Mouse (Mus musculus): ENCODE results near the gene Cep104. TPM values are rescaled to one million over a fixed set of nuclear protein-coding genes. Genes with fewer than 3 reads are reported as not detected.

Gene Cep104
- polyA plus RNA-seq, 1 experiment = 18.4 TPM

DNA sequence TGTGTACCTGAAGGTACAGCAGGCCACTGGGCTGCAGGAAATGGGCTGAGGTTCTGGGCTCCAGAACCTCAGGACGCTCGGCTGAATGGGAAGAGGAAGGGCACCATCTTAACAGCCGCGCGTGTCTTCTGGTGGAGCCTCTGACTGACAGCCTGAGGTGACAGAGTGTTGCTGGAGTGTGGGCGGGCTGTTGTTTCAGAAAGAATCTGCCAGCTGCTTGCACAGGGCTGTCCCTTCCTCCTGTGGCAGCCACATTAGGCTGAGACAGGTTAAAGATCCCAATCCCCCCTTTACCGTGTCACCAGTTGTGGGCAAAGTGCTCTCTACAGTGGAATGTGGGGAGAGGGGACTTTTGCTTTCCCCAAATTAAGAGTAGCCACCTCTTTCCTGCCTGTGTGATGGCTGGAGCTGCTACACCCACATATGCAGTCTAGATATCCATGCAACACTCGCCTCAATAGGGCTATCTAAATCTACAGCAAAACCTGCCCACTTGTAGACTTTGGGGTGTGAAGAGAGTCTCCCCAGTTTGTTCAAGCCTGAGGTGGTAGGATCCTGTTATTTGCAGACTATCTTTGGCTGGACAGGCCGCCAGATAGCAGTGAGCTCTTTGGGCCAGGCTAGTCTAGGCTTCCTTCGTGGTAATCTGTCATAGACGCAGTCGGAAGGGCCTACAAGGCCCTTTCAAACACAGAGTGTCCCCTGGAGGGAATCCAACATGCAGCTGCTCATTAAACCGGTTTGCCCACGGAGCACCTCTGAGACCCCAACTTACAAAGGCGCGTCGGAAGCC is 49.9 kb downstream of the Cep104 start:
- peak overlapping the region; percentile 65 for H3K4me3 ChIP-seq (ENCODE audit: insufficient read depth, low read depth, low read length)
- H3K27me3 ChIP-seq (replicated peaks; ENCODE audit: control insufficient read depth, insufficient read depth, low read length) = no peaks in the 10 kb centered on the region
- no peaks in the 10 kb centered on the region; the same call in 1 of the 2 replicates for H3K36me3 ChIP-seq (ENCODE audit: control insufficient read depth, insufficient read depth, low read length)
- peaks cover 24% of the 10 kb centered on the region for H3K4me1 ChIP-seq (ENCODE audit: control insufficient read depth, insufficient read depth, low read length)
- WGBS = 31% methylated on average over 17 of the region's 17 CpGs
- DNase-seq = peak; percentile 49
- TF ChIP-seq POLR2A (IDR thresholded peaks at IDR 0.05; ENCODE audit: low read depth, low read length) = no peak
- TF ChIP-seq CTCF (conservative IDR thresholded peaks at IDR 0.05; ENCODE audit: insufficient read depth, insufficient read length, low read depth, low read length) = no peak
- H3K27ac ChIP-seq (ENCODE audit: insufficient read depth, low read depth, low read length) = peak overlapping the region; percentile 78

DNA sequence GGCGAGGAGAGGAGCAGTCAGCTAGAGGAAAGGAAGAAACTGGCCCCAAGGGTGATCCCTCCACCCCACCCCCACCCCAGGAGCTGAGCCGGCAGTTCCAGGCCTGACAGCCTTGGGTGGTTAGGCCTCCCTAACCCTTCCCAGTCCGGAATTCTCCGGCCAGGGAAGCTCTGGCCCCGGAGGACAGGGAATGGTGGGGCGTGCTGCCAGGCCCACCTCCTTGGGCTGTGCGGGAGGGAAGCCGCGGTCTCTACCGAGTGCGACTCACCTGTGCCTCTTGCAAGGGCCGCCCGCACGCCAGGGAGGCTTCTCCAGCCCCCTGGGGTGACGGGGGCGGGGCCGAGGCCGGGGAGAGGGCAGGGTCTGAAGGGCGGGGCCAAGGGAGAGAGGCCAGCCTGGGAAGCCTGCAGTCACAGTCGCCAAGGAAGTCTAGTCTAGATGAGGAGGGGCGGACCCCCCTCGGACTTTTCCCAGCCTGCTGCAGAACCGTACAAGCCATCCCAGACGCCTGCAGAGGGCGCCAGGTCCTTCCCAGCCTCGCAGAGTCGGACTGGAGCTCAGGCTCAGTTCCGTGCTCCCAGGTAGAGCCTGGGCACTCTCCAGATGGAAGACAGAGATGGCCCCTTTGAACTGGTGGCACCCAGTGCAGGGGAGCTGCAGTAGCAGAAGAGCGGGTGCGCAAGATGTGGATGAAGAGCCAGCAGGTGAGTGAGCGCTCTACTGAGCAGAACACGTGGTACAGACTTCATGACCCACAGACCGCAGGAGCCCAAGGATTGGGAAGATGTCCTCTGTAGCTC is 50.8 kb downstream of the Cep104 start, which contains the start of gene Smim1:
Gene Smim1, minus strand, starts transcription at position 590 of the 800 bp plus-strand sequence.
- peaks cover 24% of the 10 kb centered on the region for H3K4me1 ChIP-seq (ENCODE audit: control insufficient read depth, insufficient read depth, low read length)
- peak within 1 kb of the TSS; percentile 78 for H3K27ac ChIP-seq (ENCODE audit: insufficient read depth, low read depth, low read length)
- 3% methylated on average over 33 of the region's 33 CpGs for WGBS
- H3K36me3 ChIP-seq (ENCODE audit: control insufficient read depth, insufficient read depth, low read length) = no peaks in the 10 kb centered on the region; the same call in 1 of the 2 replicates
- peak; percentile 97 for DNase-seq
- H3K27me3 ChIP-seq (replicated peaks; ENCODE audit: control insufficient read depth, insufficient read depth, low read length) = no peaks in the 10 kb centered on the region
- no peak for TF ChIP-seq POLR2A (IDR thresholded peaks at IDR 0.05; ENCODE audit: low read depth, low read length)
- peak; percentile 64 for TF ChIP-seq CTCF (conservative IDR thresholded peaks at IDR 0.05; ENCODE audit: insufficient read depth, insufficient read length, low read depth, low read length)
- peak within 1 kb of the TSS; percentile 65 for H3K4me3 ChIP-seq (ENCODE audit: insufficient read depth, low read depth, low read length)

DNA sequence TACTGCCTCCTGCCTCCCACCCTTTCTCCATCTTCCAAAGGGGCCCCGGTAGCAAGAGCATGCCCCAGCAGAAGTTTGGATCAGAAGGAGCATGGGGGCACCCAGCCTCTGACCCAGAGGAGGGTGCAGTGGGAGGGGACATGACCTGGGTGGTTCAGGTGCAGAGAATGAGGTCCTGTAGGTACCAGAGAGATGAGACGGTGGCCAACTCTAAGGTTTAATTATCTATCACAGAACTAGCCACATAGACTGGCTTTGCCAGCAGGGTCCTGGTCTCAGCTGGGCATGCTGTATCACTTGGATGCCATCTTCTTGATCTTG is 51.4 kb downstream of the Cep104 start:
- no peak for DNase-seq
- Histone ChIP-seq H3K27me3 (replicated peaks; ENCODE audit: control insufficient read depth, insufficient read depth, low read length) (no peaks in the 10 kb centered on the region), H3K4me3 (ENCODE audit: insufficient read depth, low read depth, low read length) (peak overlapping the region; percentile 65), H3K4me1 (ENCODE audit: control insufficient read depth, insufficient read depth, low read length) (peaks cover 24% of the 10 kb centered on the region), H3K36me3 (ENCODE audit: control insufficient read depth, insufficient read depth, low read length) (no peaks in the 10 kb centered on the region; the same call in 1 of the 2 replicates), H3K27ac (ENCODE audit: insufficient read depth, low read depth, low read length) (no peak overlapping the region; the same call in 1 of the 2 replicates)
- TF ChIP-seq POLR2A (IDR thresholded peaks at IDR 0.05; ENCODE audit: low read depth, low read length) (no peak), CTCF (conservative IDR thresholded peaks at IDR 0.05; ENCODE audit: insufficient read depth, insufficient read length, low read depth, low read length) (no peak)
- WGBS = 9% methylated on average over 2 of the region's 2 CpGs

DNA sequence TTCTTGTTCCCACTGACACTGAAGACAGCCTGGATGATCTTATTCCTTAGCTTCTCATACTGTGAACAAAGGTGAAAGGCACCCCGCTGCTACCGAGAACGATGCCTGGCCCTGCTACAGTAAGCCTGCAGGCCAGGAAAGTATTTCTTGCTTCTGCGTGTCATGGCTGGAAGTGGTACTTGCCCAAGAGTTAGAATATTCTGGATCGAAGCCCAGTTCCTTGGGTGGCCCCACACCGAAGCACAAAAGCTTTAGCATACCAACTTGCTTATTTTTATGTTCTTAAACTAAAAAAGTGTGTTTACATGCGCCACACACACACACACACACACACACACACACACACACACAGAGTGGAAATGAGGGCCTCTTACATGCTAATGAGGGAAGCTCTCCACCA is 53.1 kb downstream of the Cep104 start:
- TF ChIP-seq CTCF (conservative IDR thresholded peaks at IDR 0.05; ENCODE audit: insufficient read depth, insufficient read length, low read depth, low read length) (no peak), POLR2A (IDR thresholded peaks at IDR 0.05; ENCODE audit: low read depth, low read length) (no peak)
- WGBS = 75% methylated on average over 7 of the region's 7 CpGs
- Histone ChIP-seq H3K27ac (ENCODE audit: insufficient read depth, low read depth, low read length) (no peak overlapping the region), H3K27me3 (replicated peaks; ENCODE audit: control insufficient read depth, insufficient read depth, low read length) (no peaks in the 10 kb centered on the region), H3K4me3 (ENCODE audit: insufficient read depth, low read depth, low read length) (no peak overlapping the region), H3K36me3 (ENCODE audit: control insufficient read depth, insufficient read depth, low read length) (no peaks in the 10 kb centered on the region; the same call in 1 of the 2 replicates), H3K4me1 (ENCODE audit: control insufficient read depth, insufficient read depth, low read length) (peaks cover 11% of the 10 kb centered on the region; the same call in 1 of the 2 replicates)
- DNase-seq = no peak

DNA sequence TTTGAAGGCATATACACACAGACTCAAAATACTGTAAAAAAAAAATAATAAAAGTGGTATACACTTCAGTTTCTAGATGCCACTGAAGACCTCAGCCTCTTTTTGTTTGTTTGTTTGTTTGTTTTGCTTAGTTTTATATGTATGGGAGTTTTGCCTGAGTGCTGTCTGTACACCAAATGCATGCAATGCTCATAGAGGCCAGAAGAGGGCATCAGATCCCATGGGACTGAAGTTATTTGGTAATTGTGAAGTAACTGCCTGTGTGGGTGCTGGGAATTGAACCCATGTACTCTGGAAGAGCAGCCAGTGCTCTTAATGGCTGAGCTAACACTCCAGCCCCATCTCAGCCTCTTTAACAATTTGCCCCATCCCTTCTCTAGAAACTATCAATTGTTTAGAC is 53.7 kb downstream of the Cep104 start:
- no peak for DNase-seq
- H3K4me3 ChIP-seq (ENCODE audit: insufficient read depth, low read depth, low read length) = no peak overlapping the region
- no peaks in the 10 kb centered on the region for H3K36me3 ChIP-seq (ENCODE audit: control insufficient read depth, insufficient read depth, low read length)
- H3K4me1 ChIP-seq (ENCODE audit: control insufficient read depth, insufficient read depth, low read length) = peaks cover 5% of the 10 kb centered on the region; the same call in 1 of the 2 replicates
- H3K27ac ChIP-seq (ENCODE audit: insufficient read depth, low read depth, low read length) = no peak overlapping the region
- no peaks in the 10 kb centered on the region for H3K27me3 ChIP-seq (replicated peaks; ENCODE audit: control insufficient read depth, insufficient read depth, low read length)
- TF ChIP-seq CTCF (conservative IDR thresholded peaks at IDR 0.05; ENCODE audit: insufficient read depth, insufficient read length, low read depth, low read length) (peak; percentile 37; the same call in 1 of the 2 replicates), POLR2A (IDR thresholded peaks at IDR 0.05; ENCODE audit: low read depth, low read length) (no peak)

DNA sequence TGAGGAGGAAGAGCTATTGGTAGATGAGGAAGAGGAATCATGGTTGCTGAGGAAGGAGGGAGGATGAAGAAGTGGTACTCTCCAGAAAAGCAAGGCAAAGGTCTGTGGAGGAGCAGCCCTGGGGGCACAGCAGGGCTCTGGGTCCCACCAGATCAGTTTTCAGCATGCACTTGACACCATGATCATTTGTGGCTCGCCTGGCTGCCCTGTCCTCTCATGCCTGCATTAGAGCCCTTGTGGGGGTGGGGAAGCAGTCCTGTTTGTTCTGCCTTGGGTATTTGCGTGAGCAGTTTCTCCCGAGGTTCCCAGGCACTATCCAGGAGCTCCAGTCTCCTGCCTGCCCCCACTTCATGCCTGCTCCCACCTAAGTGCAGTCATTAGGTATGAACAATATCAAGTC is 62.1 kb downstream of the Cep104 start:
- H3K4me3 ChIP-seq (ENCODE audit: insufficient read depth, low read depth, low read length) = no peak overlapping the region
- H3K36me3 ChIP-seq (ENCODE audit: control insufficient read depth, insufficient read depth, low read length) = no peaks in the 10 kb centered on the region
- H3K27me3 ChIP-seq (replicated peaks; ENCODE audit: control insufficient read depth, insufficient read depth, low read length) = no peaks in the 10 kb centered on the region
- TF ChIP-seq CTCF (conservative IDR thresholded peaks at IDR 0.05; ENCODE audit: insufficient read depth, insufficient read length, low read depth, low read length) = no peak
- no peak for TF ChIP-seq POLR2A (IDR thresholded peaks at IDR 0.05; ENCODE audit: low read depth, low read length)
- no peaks in the 10 kb centered on the region for H3K4me1 ChIP-seq (ENCODE audit: control insufficient read depth, insufficient read depth, low read length)
- DNase-seq = no peak
- 30% methylated on average over 3 of the region's 3 CpGs for WGBS
- H3K27ac ChIP-seq (ENCODE audit: insufficient read depth, low read depth, low read length) = no peak overlapping the region

DNA sequence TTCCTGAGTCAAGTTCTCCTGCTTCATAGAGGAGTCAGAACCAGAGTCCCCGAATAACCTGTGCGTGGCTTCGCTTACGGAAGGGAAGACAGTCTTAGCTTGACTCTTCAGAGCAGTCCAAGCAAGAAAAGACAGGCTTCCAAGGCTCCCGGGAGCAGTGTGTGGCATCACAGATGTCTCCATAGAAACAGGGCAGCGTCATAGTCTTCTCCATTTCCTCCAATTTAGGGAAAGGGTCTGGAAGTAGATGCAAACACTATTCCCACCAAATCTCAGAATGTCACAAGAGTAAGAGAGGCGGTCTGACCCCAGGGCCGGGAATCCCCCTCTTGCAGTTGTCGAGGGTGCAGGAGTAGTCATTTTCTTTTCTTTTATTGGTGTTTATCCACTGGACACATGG is 67.6 kb downstream of the Cep104 start, which contains the start of gene Ccdc27:
Gene Ccdc27, minus strand, starts transcription at position 101 of the 400 bp plus-strand sequence.
- WGBS = 62% methylated on average over 9 of the region's 9 CpGs
- Histone ChIP-seq H3K27me3 (replicated peaks; ENCODE audit: control insufficient read depth, insufficient read depth, low read length) (no peaks in the 10 kb centered on the region), H3K27ac (ENCODE audit: insufficient read depth, low read depth, low read length) (no peak within 1 kb of the TSS), H3K36me3 (ENCODE audit: control insufficient read depth, insufficient read depth, low read length) (no peaks in the 10 kb centered on the region), H3K4me1 (ENCODE audit: control insufficient read depth, insufficient read depth, low read length) (no peaks in the 10 kb centered on the region), H3K4me3 (ENCODE audit: insufficient read depth, low read depth, low read length) (no peak within 1 kb of the TSS)
- DNase-seq = no peak
- TF ChIP-seq CTCF (conservative IDR thresholded peaks at IDR 0.05; ENCODE audit: insufficient read depth, insufficient read length, low read depth, low read length) = no peak
- no peak for TF ChIP-seq POLR2A (IDR thresholded peaks at IDR 0.05; ENCODE audit: low read depth, low read length)
